Mouse (Mus musculus): ENCODE measurements around the gene Tbxas1. TPM values are rescaled to one million over a fixed set of nuclear protein-coding genes. Genes with fewer than 3 reads are reported as not detected.

Gene Tbxas1
- polyA plus RNA-seq, 1 experiment from 2014 or later, result 2.0 TPM

- ATAC-seq (ENCODE audit: low FRiP score, low TSS enrichment) (no peak), DNase-seq (ENCODE audit: low spot score) (no peak)
- Histone ChIP-seq H3K9me3 (ENCODE audit: control insufficient read depth, low read length) (no peaks in the 10 kb centered on the region), H3K9ac (ENCODE audit: low read length) (no peak overlapping the region), H3K4me3 (ENCODE audit: low read depth, low read length) (no peak overlapping the region), H3K27me3 (ENCODE audit: control insufficient read depth, insufficient read depth, low read length) (no peaks in the 10 kb centered on the region), H3K4me2 (replicated peaks; ENCODE audit: low read depth) (no peak overlapping the region), H3K4me1 (replicated peaks; ENCODE audit: control insufficient read depth, insufficient read depth) (no peaks in the 10 kb centered on the region; the same call in 1 of the 2 replicates), H3K36me3 (ENCODE audit: control insufficient read depth, insufficient read depth, low read length) (no peaks in the 10 kb centered on the region), H3K27ac (replicated peaks) (no peak overlapping the region)
- 78% methylated on average over 6 of the region's 6 CpGs for WGBS
- TF ChIP-seq EP300 (optimal IDR thresholded peaks at IDR 0.05) (no peak), CTCF (IDR thresholded peaks at IDR 0.05; ENCODE audit: low read depth) (no peak)
Observed at GRCm38 (mm10) chr6:38908401-38908800, 33.2 kb downstream of the Tbxas1 start.

- no peak overlapping the region for H3K27ac ChIP-seq (replicated peaks)
- no peaks in the 10 kb centered on the region for H3K36me3 ChIP-seq (ENCODE audit: control insufficient read depth, insufficient read depth, low read length)
- H3K27me3 ChIP-seq (ENCODE audit: control insufficient read depth, insufficient read depth, low read length), result no peaks in the 10 kb centered on the region
- TF ChIP-seq CTCF (IDR thresholded peaks at IDR 0.05; ENCODE audit: low read depth) (peak; percentile 89), EP300 (optimal IDR thresholded peaks at IDR 0.05) (no peak)
- 56% methylated on average over 3 of the region's 3 CpGs for WGBS
- no peak overlapping the region for H3K4me2 ChIP-seq (replicated peaks; ENCODE audit: low read depth)
- DNase-seq (ENCODE audit: low spot score) (peak; percentile 81), ATAC-seq (ENCODE audit: low FRiP score, low TSS enrichment) (peak; percentile 66)
- H3K9ac ChIP-seq (ENCODE audit: low read length), result no peak overlapping the region
- H3K9me3 ChIP-seq (ENCODE audit: control insufficient read depth, low read length), result no peaks in the 10 kb centered on the region
- H3K4me3 ChIP-seq (ENCODE audit: low read depth, low read length), result no peak overlapping the region
- no peaks in the 10 kb centered on the region; the same call in 1 of the 2 replicates for H3K4me1 ChIP-seq (replicated peaks; ENCODE audit: control insufficient read depth, insufficient read depth)
Observed at GRCm38 (mm10) chr6:38910828-38911559, 35.8 kb downstream of the Tbxas1 start.

GRCm38 (mm10) chr6:38912121-38912660 is 37.0 kb downstream of the Tbxas1 start:
- Histone ChIP-seq H3K27me3 (ENCODE audit: control insufficient read depth, insufficient read depth, low read length) (no peaks in the 10 kb centered on the region), H3K4me3 (ENCODE audit: low read depth, low read length) (no peak overlapping the region), H3K9ac (ENCODE audit: low read length) (no peak overlapping the region), H3K27ac (replicated peaks) (no peak overlapping the region), H3K4me2 (replicated peaks; ENCODE audit: low read depth) (no peak overlapping the region), H3K9me3 (ENCODE audit: control insufficient read depth, low read length) (no peaks in the 10 kb centered on the region), H3K4me1 (replicated peaks; ENCODE audit: control insufficient read depth, insufficient read depth) (no peaks in the 10 kb centered on the region; the same call in 1 of the 2 replicates), H3K36me3 (ENCODE audit: control insufficient read depth, insufficient read depth, low read length) (no peaks in the 10 kb centered on the region)
- DNase-seq (ENCODE audit: low spot score) (no peak), ATAC-seq (ENCODE audit: low FRiP score, low TSS enrichment) (no peak)
- TF ChIP-seq CTCF (IDR thresholded peaks at IDR 0.05; ENCODE audit: low read depth) (no peak), EP300 (optimal IDR thresholded peaks at IDR 0.05) (no peak)

- Histone ChIP-seq H3K36me3 (ENCODE audit: control insufficient read depth, insufficient read depth, low read length) (no peaks in the 10 kb centered on the region), H3K4me3 (ENCODE audit: low read depth, low read length) (no peak overlapping the region), H3K27me3 (ENCODE audit: control insufficient read depth, insufficient read depth, low read length) (no peaks in the 10 kb centered on the region), H3K27ac (replicated peaks) (no peak overlapping the region), H3K9me3 (ENCODE audit: control insufficient read depth, low read length) (no peaks in the 10 kb centered on the region), H3K4me2 (replicated peaks; ENCODE audit: low read depth) (no peak overlapping the region), H3K4me1 (replicated peaks; ENCODE audit: control insufficient read depth, insufficient read depth) (no peaks in the 10 kb centered on the region; the same call in 1 of the 2 replicates), H3K9ac (ENCODE audit: low read length) (no peak overlapping the region)
- ATAC-seq (ENCODE audit: low FRiP score, low TSS enrichment), result no peak
- DNase-seq (ENCODE audit: low spot score), result no peak
- no peak for TF ChIP-seq CTCF (IDR thresholded peaks at IDR 0.05; ENCODE audit: low read depth)
- TF ChIP-seq EP300 (optimal IDR thresholded peaks at IDR 0.05), result no peak
- 76% methylated on average over 9 of the region's 9 CpGs for WGBS
Observed at GRCm38 (mm10) chr6:38912845-38913244, 37.6 kb downstream of the Tbxas1 start.

GRCm38 (mm10) chr6:38913386-38914042 is 38.3 kb downstream of the Tbxas1 start:
- DNase-seq (ENCODE audit: low spot score) (no peak), ATAC-seq (ENCODE audit: low FRiP score, low TSS enrichment) (no peak)
- Histone ChIP-seq H3K27me3 (ENCODE audit: control insufficient read depth, insufficient read depth, low read length) (no peaks in the 10 kb centered on the region), H3K36me3 (ENCODE audit: control insufficient read depth, insufficient read depth, low read length) (no peaks in the 10 kb centered on the region), H3K4me1 (replicated peaks; ENCODE audit: control insufficient read depth, insufficient read depth) (no peaks in the 10 kb centered on the region; the same call in 1 of the 2 replicates), H3K27ac (replicated peaks) (no peak overlapping the region), H3K9ac (ENCODE audit: low read length) (no peak overlapping the region), H3K9me3 (ENCODE audit: control insufficient read depth, low read length) (no peaks in the 10 kb centered on the region), H3K4me2 (replicated peaks; ENCODE audit: low read depth) (no peak overlapping the region), H3K4me3 (ENCODE audit: low read depth, low read length) (no peak overlapping the region)
- no peak for TF ChIP-seq EP300 (optimal IDR thresholded peaks at IDR 0.05)
- TF ChIP-seq CTCF (IDR thresholded peaks at IDR 0.05; ENCODE audit: low read depth), result no peak
- WGBS, result 62% methylated on average over 13 of the region's 13 CpGs

GRCm38 (mm10) chr6:38914181-38914580 is 39.0 kb downstream of the Tbxas1 start:
- DNase-seq (ENCODE audit: low spot score) (no peak), ATAC-seq (ENCODE audit: low FRiP score, low TSS enrichment) (no peak)
- no peak overlapping the region for H3K4me2 ChIP-seq (replicated peaks; ENCODE audit: low read depth)
- WGBS, result 82% methylated on average over 10 of the region's 10 CpGs
- no peaks in the 10 kb centered on the region for H3K36me3 ChIP-seq (ENCODE audit: control insufficient read depth, insufficient read depth, low read length)
- no peak overlapping the region for H3K9ac ChIP-seq (ENCODE audit: low read length)
- H3K4me1 ChIP-seq (replicated peaks; ENCODE audit: control insufficient read depth, insufficient read depth), result no peaks in the 10 kb centered on the region; the same call in 1 of the 2 replicates
- H3K27me3 ChIP-seq (ENCODE audit: control insufficient read depth, insufficient read depth, low read length), result no peaks in the 10 kb centered on the region
- no peaks in the 10 kb centered on the region for H3K9me3 ChIP-seq (ENCODE audit: control insufficient read depth, low read length)
- TF ChIP-seq EP300 (optimal IDR thresholded peaks at IDR 0.05) (no peak), CTCF (IDR thresholded peaks at IDR 0.05; ENCODE audit: low read depth) (no peak)
- no peak overlapping the region for H3K27ac ChIP-seq (replicated peaks)
- H3K4me3 ChIP-seq (ENCODE audit: low read depth, low read length), result no peak overlapping the region
